Mouse (Mus musculus): ENCODE measurements around the gene Gm17428.
"Not testable (repeated sequence)": the region's sequence is repeated elsewhere in the genome, so short reads cannot be mapped to it uniquely, and the experiment has no call there.

Gm17428 gene

DNA sequence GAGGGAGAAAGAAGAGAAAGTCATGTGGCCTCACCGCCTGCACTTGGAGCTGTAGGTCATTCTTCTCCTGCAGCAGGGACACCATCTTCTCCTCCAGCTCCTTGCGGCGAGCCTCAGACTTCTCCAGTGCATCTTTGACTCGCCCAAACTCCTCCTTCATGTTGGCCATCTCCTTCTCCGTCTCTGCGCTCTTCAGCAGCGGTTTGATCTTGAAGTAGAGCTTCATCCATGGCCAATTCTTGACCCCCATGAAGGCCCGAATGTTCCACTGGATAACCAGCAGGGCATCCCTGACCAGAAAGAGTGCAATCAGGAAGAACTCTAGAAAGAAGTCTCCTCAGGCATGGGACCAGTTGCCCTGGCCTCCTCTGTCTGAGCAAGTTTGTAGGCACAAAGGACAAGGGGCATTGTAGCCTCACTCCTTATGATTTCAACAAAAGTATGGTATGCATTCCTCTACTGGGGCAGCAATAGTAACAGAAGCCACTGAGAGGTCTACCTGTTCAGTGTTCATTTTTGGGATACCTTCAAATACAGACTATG is 23.0 kb upstream of the Gm17428 start:
- DNase-seq: no peak

DNA sequence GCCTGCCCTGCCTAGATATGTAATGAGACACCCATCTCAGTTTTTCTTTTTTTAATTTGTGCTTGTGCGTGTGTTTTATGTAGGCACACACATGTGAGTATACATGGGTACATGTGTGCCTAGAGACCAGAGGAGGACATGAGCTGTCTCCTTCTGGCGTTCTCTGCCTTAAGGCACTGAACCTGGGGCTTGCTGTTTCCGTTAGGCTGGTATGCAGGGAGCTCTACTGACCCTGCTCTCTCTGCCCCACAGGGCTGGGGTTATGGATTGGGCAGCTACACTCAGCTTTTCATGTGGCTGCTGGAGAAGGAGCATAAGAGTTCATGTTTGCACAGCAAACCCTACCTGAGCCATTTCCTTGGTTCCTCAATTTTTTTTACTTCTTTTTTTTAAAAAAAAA is 22.3 kb upstream of the Gm17428 start:
- DNase-seq: no peak

DNA sequence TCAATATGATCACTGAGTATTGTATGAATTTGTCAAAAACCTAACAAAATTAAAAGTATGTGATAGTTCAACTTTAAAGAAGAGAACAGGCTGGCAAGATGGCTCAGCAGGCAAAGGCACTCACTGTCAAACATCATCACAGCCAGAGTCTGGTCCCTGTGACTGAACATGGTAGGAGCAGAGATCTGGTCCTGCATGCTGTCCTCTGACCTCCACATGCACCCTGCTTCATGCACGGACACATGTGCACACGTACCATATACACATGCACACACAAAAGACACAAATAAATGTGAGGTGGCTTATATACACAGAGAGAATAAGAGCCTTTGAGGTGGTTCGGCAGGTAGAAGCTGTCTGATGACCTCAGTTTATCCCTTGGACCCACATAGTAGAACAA is 21.3 kb upstream of the Gm17428 start:
- DNase-seq: no peak

DNA sequence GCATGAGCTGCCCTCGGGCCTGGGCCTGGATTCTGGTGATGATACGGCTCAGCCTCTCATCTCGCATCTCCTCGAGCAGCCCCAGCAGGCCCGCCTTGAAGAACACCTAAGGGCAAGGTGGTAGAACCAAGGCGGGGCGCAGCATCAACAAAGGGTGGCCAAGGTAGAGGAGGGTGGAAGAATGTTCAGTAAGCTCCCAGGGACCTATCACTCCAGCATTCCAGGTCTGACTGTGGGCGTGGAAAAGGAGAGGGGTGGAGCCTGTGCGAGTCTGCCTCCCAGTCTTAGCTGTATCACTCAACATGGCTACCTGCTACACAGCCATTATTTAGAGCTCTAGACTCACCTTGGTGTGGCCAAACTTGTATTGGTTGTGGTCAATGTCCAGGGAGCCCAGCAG is 20.2 kb upstream of the Gm17428 start:
- DNase-seq: no peak

GRCm38 (mm10) chr14:54958503-54958902 is 18.2 kb upstream of the Gm17428 start:
- DNase-seq: no peak

DNA sequence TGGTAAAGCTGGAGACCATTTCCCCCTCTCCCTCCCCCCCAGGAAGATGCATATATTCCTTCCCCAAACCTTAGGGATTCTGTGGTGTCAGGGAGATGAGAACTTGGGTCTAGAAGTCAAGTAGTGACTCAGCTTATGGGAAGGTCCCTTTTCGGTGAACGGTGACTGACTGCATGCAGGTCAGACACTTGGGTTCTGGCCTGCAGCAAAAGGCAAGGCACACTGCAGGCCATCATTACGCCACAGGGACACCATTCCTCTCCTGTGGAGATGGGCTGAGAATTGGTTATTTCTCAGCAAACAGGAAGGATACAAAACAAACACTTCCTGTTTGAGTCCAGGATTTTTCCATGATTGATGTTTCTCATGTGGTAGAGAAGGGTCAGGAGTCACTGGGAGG is 17.5 kb upstream of the Gm17428 start:
- no peak for DNase-seq

DNA sequence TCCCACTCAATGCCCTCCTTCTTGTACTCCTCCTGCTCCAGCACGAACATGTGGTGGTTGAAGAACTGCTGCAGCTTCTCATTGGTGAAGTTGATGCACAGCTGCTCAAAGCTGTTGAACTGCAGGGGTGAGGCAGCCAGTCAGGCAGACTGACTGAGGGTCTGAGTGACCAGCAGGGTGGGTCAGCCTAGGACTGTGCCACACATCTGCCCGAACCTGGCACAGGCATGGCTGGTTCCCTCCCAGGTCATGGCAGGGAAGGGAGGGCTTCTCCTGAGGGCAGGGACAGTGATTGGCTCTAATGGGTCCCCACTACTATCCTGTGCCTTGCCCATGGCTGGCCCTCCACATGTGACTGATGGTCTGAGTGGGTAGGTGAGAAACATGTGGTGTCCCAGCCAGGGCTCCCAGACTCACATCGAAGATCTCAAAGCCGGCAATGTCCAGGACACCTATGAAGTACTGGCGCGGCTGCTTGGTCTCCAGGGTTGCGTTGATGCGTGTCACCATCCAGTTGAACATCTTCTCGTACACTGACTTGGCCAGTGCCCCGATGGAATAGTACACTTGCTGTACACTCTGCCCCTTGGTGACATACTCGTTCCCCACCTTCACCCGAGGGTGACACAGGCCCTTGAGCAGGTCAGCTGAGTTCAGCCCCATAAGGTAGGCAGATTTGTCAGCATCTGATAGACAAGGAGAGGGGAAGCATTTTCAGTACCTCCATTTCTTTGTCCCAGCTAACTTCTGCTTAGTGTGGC is 16.7 kb upstream of the Gm17428 start:
- DNase-seq: not testable (repeated sequence)

GRCm38 (mm10) chr14:54960769-54961168 is 16.0 kb upstream of the Gm17428 start:
- no peak for DNase-seq

DNA sequence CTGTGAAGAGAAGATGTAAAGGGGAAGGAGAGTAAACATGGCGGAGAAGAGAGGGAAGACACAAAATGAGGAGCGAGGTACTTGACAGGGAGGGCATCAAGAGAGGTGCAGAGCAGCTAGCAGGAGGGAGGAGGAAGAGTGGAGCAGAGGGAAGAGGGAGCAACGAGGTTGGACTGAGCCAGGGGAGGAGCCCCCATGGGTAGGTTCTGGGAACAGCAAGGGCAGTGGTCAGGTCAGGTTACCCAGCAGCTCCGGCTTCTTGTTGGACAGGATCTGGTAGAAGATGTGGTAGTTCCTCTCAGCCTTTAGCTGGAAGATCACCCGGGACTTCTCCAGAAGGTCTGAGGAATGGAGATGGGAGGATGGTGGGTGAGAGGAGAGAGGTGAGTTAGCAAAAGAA is 15.2 kb upstream of the Gm17428 start:
- DNase-seq: no peak

- no peak for DNase-seq
These were observed 14.0 kb upstream of the Gm17428 start for GRCm38 (mm10) chr14:54962714-54963113.

DNA sequence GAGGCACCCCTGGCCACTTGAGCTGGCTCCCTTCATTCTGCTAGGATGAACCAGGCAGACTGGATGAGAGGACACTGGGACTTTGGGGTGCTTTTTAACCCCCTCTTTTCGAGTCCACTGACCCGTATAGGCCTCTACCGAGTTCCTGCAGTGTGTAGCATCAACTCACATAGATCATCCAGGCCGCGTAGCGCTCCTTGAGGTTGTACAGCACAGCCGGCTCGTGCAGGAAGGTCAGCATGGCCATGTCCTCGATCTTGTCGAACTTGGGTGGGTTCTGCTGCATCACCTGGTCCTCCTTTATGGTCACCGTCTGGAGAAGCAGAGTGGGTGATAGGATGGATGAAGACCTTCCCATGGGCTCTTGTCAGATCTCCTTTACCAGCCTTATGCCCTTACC is 13.0 kb upstream of the Gm17428 start:
- DNase-seq: no peak

DNA sequence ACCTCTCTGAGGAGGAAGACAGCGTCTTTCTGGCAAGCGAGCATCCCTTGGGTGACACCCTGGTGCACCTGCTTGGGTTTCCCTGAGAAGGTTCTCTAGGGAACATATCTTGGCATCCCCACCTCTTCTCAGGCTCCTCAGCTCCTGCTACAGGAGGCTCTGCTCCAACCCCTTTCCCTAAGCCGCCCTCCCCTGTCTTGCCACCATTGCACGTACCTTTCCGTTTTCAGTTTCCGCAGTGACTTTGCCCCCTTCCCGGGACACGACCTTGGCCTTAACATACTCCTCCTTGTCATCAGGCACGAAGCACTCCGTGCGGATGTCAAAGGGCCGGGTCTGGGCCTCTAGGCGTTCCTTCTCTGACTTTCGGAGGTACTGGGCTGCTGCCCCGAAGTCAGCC is 11.7 kb upstream of the Gm17428 start:
- no peak for DNase-seq

DNA sequence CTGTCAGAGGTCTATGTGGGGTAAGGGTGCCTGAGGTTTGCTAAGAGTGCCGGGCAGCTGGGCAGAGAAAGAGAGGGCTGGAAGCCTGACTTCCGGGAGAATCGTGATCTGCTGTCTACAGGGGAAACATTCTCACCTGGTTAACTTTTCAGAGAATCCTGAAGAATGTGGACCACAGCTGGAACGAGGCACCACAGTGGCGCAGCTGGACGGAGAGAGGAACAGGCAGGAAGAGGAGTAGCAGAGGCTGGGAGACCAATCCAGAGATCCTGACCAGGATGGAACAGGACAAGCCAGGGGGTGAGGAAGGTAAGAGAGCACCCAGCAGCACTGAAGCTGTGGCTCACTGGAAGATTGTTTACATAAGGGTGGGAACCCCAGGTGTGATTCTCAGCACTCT is 11.1 kb upstream of the Gm17428 start:
- DNase-seq: no peak

DNA sequence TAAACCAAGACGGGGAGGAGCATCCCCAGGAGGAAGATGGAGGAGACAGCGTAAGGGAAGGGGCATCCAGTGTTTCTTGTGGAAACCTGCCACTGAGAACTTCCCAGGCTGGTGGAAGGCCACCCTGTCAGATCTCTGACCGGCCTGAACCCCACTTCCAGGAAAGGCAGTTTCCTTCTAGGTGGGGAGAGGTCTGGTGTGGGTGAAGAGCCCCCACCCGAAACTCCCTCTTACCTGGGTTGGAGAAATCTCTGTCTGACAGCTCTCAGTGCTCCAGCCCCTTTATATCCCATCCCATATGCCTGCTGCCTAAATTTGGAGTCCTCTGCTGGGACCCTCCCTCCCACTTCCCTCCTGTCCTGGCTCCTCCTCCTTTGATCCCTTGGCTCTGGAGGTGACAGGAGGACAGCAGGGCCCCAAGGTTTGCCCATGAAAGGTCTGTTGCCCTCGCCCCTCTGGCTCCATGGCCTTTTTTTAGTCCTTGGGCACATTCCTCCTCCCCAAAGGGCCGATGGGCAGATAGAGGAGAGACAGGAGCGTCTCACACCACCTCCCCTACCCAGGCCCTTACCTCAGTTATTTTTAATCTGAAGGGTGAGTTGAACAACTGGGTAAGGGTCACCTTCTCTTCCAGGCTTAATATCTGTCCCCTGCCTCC is 10.3 kb upstream of the Gm17428 start, which contains the start of gene Myh6:
Gene Myh6 (minus strand): TSS at position 608 of the 658 bp plus-strand sequence.
- no peak for DNase-seq

- DNase-seq: no peak
These were observed 8.9 kb upstream of the Gm17428 start for GRCm38 (mm10) chr14:54967874-54968273.

- no peak for DNase-seq
These were observed 8.4 kb upstream of the Gm17428 start for GRCm38 (mm10) chr14:54968344-54968743.

DNA sequence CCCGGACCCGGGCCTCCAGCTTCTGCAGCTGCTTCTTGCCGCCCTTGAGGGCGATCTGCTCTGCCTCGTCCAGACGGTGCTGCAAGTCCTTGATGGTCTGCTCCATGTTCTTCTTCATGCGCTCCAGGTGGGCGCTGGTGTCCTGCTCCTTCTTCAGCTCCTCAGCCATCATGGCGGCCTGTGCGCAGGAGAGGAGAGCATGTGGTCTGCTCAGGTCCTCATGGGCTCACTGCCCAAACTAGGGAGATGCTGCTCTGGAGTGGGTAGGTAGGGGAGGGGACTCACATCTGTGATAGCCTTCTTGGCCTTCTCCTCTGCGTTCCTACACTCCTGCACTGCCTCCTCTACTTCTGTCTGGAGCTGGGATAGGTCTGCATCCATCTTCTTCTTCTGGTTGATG is 3.9 kb upstream of the Gm17428 start:
- DNase-seq: not testable (repeated sequence)

DNA sequence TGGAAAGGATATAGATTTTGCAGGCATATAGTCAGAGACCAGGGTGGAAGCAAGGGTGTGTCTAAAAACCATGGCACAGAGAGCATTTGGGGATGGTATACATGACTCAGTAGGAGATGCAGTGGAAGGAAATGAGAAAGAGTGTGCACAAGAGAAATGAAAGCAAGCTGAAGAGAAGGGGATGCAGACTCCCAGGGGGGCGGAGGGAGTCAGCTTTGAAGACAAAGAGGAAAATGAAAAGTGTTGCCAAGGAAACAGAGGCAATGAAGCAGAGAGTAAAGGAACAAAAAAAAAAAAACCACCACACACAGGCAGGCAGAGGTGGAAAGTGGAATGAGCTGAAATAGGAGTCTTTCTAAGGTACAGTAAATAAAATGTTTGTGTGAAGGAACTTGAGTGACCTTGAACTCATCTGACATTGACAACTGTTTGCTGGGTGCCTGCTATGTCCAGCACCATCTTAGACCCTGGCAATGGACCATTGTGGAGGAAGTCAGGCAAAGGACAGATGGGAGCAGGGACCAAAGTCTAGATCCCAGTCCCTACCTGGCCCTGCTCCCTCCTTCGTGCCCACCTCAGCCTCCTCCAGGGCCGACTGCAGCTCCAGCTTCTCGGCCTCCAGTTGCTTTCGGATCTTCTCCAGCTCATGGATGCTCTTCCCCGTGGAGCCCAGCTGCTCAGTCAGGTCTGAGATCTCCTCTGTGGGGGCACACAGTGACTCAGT is 2.5 kb upstream of the Gm17428 start:
- DNase-seq: no peak

GRCm38 (mm10) chr14:54978664-54979063 is 1.9 kb downstream of the Gm17428 start:
- DNase-seq: no peak

GRCm38 (mm10) chr14:54981934-54982333 is 5.2 kb downstream of the Gm17428 start:
- DNase-seq: no peak

- DNase-seq: not testable (repeated sequence)
These were observed 11.7 kb downstream of the Gm17428 start for GRCm38 (mm10) chr14:54988350-54988874.

- DNase-seq: no peak
These were observed 12.1 kb downstream of the Gm17428 start for GRCm38 (mm10) chr14:54988882-54989281.

- DNase-seq: no peak
These were observed 13.2 kb downstream of the Gm17428 start for GRCm38 (mm10) chr14:54989886-54990441.
